Mouse (Mus musculus): ENCODE measurements around the gene Milr1. TPM values are rescaled to one million over a fixed set of nuclear protein-coding genes. Genes with fewer than 3 reads are reported as not detected.
A peak's percentile ranks its signal among the peaks of the same experiment; 100 is the strongest.
"Not testable (repeated sequence)": the region's sequence is repeated elsewhere in the genome, so short reads cannot be mapped to it uniquely, and the experiment has no call there.

Milr1 gene
- polyA plus RNA-seq, 3 experiments from 2014 or later: 9.0 to 12.2 (median 11.5) TPM

DNA sequence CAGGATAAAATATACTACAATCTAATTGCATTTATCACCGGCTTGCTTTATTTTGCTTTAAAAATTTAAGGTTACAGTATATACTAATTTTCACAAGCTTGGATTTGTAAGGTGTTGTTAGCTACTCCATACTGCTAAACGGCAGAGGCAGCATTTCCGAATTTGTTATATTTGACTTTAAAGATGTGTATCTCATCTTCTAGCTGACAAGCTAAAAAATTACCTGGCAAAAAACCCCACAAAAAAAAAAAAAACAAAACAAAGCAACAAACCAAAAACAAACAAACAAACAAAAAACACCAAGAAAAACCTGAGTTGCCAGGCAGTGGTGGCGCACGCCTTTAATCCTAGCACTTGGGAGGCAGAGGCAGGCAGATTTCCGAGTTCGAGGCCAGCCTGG, 27.1 kb downstream of the Milr1 start:
- no peak for ATAC-seq

GRCm38 (mm10) chr11:106778589-106779387, 27.8 kb downstream of the Milr1 start:
- peak; percentile 17 for ATAC-seq

DNA sequence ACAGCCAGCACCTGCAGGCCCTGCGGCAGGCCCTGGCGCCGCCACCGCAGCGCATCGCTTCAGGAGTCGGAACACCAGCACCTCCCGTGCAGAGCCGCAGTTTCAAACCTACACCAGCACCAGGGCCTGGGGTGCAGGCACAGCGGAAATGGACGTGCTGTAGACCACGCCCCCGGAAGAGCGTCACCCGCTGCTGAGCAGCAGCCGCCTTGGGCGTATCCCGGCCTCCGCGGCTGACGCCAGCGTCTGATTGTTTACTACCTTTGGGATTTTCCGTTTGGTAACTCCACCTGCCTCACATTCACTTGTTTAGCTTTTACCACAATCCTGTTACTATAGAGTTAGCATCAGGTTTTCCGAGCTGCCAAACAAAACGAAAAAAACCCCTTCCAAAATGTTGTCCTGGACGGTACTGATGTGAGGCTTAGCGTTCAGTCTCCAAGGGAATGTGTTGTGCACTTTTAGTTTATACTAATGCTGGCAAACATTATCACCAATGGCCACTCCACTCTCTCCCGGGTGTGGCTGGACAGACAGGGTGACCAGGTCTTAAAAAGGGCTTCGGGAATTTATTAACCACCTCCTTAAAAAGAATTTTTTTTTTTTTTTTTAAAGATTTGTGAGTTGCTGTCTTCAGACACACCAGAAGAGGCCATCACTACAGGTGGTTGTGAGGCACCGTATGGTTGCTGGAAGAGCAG, 28.5 kb downstream of the Milr1 start, which contains the start of gene Polg2:
Gene Polg2, minus strand, starts transcription at position 150 of the 701 bp plus-strand sequence.
- peak; percentile 85 for ATAC-seq

- ATAC-seq: no peak
Observed at GRCm38 (mm10) chr11:106780089-106780425, 29.0 kb downstream of the Milr1 start.

DNA sequence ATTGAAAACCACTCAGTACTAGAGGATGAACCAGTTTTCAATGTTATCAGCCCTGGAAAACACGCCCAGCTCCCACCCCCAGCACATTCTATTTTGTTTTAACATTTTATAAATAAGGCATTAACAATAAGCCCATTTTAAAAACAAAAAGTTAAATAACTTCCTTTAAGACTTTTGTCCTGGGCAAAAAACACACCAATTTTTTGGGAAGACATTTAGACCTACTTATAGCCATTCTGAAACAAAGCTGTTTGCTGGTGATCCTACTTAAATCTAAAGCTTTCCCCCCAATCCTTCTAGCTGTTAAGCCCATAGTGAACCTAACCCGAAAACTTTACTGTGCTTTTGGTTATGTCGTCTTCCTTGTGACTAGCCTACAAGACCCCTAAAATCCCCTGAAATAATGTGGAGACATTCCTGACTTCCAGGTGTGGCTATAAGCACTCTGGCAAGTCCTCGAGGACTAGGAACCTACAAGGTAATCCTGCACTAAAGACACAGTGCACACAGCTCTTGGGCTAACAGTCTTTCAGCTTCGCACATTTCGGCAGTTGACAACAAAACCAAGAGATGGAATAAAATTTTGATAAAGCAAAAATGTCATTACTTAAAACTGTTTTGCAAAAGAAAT, 29.7 kb downstream of the Milr1 start:
- no peak for ATAC-seq

DNA sequence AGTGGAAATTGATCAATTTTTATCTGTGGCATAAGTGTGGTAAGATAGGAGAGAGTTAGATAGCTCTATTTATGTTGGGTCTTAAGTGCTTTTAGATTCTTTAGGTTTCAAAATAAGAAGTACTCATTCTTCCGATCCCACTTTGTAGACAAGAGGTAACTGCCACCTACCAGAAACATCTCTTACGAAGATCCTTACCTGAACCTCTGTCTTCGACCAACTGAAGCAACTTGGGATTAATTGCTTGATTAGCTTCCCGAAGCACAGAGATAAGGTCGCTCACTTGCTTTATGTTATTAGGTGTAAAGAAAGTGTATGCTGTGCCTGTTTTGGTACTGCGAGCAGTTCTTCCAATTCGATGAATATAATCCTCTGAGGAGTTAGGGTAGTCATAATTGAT, 31.2 kb downstream of the Milr1 start:
- not testable (repeated sequence) for ATAC-seq

DNA sequence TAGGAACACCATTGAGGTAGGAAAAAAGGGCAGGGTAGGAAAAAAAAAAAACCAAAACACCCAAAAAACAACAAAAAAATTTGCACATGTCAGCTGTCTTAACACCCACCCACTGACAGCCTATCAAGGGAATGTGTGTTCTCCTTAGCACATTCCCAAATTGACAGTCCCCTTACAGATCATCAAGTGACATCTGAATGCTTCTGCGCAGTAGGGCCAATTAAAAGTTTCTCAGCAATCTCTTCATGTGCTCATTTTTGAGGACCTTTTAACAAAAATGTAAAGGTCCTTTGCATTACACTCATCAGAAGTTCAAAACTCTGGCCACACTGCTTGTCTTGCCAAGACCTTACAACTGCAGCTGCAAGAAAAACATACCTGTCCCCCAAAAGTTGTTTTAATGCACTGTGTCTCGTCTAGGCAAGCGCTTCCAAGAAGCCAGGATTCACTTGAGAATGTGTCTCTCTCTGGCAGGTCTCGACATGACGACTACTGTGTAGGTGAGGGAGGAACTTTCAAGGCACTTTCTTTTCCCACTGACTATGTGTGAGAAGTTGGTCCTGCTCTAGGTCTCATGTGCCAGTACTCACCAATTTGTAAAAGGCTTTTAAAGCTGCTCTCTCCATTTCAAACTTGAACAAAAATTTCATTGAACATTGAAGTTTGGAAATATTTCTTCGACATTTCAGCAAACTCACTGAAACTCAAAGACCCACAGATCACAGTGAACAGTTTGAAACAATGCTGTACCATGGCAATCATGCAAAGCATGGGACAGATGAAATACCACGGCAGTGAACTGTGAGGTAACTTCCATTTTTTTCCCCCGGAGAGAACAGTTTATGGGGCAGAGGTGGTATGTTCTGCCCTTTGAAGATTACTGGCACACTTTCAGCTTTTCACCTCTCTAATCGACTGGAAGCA, 32.1 kb downstream of the Milr1 start:
- no peak for ATAC-seq

DNA sequence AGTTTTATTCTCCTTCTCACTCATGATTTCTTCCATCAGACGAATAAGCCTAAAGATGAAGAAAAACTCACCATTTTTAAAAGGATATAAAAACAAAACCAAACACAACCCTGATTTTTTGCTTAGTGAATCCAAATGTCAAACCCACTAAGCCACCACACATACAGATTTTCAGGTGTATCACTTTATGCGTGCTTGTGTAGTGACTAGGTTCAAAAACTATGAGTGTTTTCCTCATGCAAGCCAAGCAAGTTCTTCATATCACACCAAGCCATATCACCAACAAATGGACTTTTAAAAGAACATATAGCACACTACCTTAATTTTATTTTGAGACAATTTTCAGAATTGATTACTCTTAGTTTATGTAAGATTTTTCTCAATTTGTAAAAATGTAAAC, 33.5 kb downstream of the Milr1 start:
- ATAC-seq: no peak

- ATAC-seq: no peak
Observed at GRCm38 (mm10) chr11:106785043-106785442, 34.0 kb downstream of the Milr1 start.

DNA sequence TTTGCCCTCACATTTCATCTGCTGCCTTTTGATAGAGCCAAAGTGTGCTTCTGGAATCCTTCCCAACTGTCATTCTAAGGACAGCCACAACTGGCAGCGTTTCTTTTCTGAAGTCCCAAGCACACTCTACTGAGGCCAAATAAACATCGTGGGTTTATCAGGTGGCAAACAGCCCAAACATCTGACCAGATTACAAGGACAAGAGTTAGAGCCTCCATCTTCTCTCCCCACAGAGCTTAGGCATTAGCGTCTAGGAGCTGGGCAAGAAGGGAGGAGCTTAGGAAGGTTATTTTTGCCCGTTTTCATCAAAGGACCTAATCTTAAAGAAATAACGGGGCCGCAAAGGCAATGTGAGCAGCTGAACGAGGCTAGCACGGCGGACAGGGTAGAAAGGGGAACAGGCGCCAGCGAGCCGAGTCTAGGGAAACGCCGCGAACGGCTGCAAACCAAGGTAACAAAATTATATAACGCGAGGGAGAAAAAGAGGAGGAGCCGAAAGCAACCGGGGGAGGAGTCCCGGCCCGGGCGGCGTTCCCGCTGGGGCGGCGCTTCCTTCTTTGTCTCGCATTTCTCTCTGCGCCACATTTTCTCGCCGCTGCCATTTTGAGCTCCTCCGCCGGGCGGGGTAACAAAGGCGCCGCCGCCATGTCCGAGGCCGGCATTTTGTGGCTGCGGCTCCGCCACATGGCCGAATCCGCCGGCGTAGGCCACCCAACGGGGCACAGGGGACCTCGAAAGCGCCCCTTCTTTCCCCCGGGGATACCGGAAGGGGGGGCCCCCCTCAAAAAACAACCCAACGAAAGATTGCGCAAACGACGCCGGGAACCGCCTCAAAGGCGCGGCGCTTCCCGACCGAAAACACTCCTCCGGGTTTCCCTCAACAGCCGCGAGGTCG, 36.4 kb downstream of the Milr1 start:
- ATAC-seq: peak; percentile 29

GRCm38 (mm10) chr11:106788026-106788774, 37.2 kb downstream of the Milr1 start:
- ATAC-seq: peak; percentile 39

- ATAC-seq: peak; percentile 61
Observed at GRCm38 (mm10) chr11:106788775-106789459, 37.9 kb downstream of the Milr1 start, which contains the start of the genes Ddx5 and Cep95. TSS of gene Ddx5 (minus strand) at chr11:106789185. TSS of gene Cep95 (plus strand) at chr11:106789252.

GRCm38 (mm10) chr11:106789649-106790048, 38.6 kb downstream of the Milr1 start:
- ATAC-seq: no peak

GRCm38 (mm10) chr11:106793846-106794245, 42.8 kb downstream of the Milr1 start:
- ATAC-seq: no peak

DNA sequence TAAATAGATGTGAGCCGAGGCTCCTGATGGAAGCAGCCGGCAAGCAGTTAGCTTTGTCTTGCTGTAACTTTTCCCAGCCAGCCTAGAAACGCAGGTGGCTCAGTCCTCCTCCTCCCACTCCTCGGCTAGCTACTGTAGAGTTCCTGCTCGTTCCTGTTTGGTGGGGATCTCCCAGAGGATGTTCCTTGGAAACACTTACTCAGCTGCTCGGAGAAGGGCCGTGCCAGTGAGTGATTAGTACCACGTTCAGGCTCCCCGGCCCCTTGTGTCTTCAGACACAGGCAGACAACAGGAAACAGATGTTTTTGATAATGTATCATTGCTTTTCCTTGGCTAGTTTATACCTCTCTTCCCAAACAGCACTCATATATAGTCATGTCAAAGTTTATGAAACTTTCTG, 44.7 kb downstream of the Milr1 start:
- ATAC-seq: no peak

DNA sequence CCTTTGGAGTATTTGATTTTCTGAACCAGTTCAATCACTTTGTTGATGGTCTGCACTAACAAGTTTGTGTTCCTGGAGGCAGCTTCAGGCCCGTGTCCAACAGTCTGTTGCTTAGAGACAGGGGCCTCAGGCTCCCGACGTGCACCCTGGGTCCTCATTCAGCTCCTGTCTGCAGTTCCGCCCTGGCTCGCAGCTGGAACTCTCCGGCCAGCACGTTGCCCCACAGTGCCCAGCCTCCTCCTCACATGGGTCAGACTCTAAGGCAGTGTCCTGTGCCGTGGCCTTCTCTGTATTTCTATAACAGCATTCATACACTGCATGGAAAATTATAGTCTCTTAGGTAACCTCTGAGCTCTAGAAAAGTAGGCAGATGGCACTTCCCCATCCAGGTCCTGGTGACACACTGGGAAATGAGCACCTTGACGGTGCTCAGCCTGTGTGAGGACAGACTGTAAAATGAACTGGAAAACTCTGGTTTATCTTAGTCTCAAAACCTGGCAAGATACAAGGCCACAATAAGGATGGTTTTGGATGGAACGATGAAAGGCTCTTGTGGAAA, 51.1 kb downstream of the Milr1 start:
- no peak for ATAC-seq

DNA sequence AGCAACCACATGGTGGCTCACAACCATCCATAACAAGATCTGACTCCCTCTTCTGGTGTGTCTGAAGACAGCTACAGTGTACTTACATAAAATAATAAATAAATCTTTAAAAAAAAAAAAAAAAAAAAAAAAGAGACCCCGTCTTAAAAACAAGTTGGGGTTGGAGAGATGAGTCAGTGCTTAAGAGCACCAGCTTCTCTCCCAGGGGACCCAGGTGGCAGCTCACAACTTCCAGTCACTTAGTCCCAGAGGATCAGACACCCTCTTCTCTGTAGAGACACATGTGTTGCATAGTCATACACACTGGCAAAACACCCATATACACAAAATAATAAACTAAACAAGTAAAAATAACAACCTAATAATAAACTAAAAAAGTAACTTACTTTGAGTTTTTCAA, 56.4 kb downstream of the Milr1 start:
- not testable (repeated sequence) for ATAC-seq

DNA sequence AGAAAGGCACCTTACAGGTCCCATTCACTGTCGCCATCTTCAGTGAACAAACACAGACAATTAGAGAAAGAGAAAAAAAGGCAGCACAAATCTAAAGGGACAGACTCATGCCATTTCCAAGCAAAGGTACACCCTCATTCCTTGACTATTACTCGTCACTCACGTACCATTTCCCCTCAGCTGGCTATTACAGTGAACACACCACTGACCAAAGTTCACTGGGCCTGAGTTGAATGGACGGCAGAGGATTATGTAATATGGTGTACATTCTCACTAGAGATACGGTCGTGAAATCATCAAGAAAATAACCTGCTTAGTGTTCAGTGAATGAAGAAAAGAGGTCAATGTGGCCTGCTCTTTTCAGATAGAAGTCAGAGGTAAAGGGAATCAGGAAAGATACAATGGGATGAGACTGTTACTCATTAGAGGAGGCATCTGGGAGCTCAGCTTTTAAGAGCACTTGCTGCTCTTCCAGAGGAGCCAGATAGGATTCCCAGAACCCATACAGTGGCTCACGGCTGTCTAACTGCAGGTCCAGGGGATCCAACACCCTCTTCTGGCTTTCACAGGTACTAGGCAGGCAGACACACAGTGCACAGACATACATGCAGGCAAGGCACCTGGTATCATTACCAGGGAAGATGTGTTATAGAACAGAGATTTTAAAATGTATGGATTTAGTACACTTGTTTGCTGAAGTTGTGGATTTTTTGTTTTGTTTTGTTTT, 61.5 kb downstream of the Milr1 start:
- ATAC-seq: no peak
